Mouse (Mus musculus) heart, adult 2 months (tissue): ENCODE measurements at regions not wholly inside any gene's neighbourhood (a gene's known extent, or its start where the extent isn't known, plus 50 kb on each side); places are given as distances from the start of the nearest gene placed in this dataset.

Source experiments
- EP300 ChIP-seq: fragments of 200-500 bp; IDR thresholded peaks from 2 replicates; pipeline ENCODE4 v1.6.1; 2011; ENCODE audit warnings: low read depth, low read length, control low read depth; ENCODE audit not compliant: insufficient read depth
- POLR2A ChIP-seq: fragments of 200-500 bp; IDR thresholded peaks from 2 replicates; pipeline ENCODE4 v1.6.1; 2011; ENCODE audit warnings: mild to moderate bottlenecking, low read depth, low read length, control low read depth; ENCODE audit not compliant: insufficient read depth

DNA sequence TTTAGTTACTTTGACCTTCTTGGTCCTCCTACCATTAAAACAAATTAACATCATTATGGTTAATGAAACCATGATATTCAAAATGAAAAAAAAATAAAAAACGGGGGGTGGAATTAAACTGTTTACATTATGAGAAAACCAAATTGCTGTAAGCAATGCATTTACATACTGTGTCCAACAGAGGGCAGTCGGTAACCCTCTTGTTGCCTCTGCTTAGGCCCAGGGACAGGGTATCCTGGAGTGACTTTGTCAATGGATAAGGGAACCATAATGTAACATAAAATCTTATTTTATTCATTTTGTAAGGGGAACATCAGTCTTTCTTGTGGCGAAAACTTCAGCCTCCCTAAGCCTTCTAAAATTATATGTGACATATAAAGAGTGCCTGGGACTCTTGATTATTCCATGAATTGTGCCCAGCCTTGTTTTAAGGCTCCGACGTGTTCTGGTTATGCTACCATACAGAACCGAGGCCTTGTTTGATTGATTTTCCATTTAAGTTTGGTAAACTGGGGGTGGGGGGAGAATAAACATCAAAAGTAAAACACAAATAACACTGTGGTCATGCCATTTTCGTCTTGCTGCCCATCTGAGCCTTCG is 207.3 kb upstream of the Vegfc start:
- TF ChIP-seq EP300 (no peak), POLR2A (no peak)
